Mouse (Mus musculus) mouse embryonic stem cell (cell line): ENCODE measurements around the gene Cep104.

Experiments
- in situ Hi-C, 2 experiments: fragments of 300-500 bp; cut with MboI; formaldehyde crosslinking; loops; 1 replicate in 1 of 2; 3 replicates in 1 of 2; pipeline ENCODE4 v1.14.3; 2019 to 2020; ENCODE audit warnings: low sequenced_read_pairs in 2 of 2, low pct_unique_long_range_greater_than_20kb in 1 of 2, mixed read lengths in 1 of 2; ENCODE audit not compliant: unreplicated experiment in 1 of 2

The Cep104 gene

DNA sequence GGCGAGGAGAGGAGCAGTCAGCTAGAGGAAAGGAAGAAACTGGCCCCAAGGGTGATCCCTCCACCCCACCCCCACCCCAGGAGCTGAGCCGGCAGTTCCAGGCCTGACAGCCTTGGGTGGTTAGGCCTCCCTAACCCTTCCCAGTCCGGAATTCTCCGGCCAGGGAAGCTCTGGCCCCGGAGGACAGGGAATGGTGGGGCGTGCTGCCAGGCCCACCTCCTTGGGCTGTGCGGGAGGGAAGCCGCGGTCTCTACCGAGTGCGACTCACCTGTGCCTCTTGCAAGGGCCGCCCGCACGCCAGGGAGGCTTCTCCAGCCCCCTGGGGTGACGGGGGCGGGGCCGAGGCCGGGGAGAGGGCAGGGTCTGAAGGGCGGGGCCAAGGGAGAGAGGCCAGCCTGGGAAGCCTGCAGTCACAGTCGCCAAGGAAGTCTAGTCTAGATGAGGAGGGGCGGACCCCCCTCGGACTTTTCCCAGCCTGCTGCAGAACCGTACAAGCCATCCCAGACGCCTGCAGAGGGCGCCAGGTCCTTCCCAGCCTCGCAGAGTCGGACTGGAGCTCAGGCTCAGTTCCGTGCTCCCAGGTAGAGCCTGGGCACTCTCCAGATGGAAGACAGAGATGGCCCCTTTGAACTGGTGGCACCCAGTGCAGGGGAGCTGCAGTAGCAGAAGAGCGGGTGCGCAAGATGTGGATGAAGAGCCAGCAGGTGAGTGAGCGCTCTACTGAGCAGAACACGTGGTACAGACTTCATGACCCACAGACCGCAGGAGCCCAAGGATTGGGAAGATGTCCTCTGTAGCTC is 50.8 kb downstream of the Cep104 start, which contains the start of gene Smim1:
Smim1 (minus strand) TSS at position 590 of the 800 bp plus-strand sequence.
- in situ Hi-C loops, result no loop called here

DNA sequence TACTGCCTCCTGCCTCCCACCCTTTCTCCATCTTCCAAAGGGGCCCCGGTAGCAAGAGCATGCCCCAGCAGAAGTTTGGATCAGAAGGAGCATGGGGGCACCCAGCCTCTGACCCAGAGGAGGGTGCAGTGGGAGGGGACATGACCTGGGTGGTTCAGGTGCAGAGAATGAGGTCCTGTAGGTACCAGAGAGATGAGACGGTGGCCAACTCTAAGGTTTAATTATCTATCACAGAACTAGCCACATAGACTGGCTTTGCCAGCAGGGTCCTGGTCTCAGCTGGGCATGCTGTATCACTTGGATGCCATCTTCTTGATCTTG is 51.4 kb downstream of the Cep104 start:
- in situ Hi-C loops, result no loop called here

DNA sequence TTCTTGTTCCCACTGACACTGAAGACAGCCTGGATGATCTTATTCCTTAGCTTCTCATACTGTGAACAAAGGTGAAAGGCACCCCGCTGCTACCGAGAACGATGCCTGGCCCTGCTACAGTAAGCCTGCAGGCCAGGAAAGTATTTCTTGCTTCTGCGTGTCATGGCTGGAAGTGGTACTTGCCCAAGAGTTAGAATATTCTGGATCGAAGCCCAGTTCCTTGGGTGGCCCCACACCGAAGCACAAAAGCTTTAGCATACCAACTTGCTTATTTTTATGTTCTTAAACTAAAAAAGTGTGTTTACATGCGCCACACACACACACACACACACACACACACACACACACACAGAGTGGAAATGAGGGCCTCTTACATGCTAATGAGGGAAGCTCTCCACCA is 53.1 kb downstream of the Cep104 start:
- in situ Hi-C loops, result no loop called here

DNA sequence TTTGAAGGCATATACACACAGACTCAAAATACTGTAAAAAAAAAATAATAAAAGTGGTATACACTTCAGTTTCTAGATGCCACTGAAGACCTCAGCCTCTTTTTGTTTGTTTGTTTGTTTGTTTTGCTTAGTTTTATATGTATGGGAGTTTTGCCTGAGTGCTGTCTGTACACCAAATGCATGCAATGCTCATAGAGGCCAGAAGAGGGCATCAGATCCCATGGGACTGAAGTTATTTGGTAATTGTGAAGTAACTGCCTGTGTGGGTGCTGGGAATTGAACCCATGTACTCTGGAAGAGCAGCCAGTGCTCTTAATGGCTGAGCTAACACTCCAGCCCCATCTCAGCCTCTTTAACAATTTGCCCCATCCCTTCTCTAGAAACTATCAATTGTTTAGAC is 53.7 kb downstream of the Cep104 start:
- in situ Hi-C loops, result no loop called here

DNA sequence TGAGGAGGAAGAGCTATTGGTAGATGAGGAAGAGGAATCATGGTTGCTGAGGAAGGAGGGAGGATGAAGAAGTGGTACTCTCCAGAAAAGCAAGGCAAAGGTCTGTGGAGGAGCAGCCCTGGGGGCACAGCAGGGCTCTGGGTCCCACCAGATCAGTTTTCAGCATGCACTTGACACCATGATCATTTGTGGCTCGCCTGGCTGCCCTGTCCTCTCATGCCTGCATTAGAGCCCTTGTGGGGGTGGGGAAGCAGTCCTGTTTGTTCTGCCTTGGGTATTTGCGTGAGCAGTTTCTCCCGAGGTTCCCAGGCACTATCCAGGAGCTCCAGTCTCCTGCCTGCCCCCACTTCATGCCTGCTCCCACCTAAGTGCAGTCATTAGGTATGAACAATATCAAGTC is 62.1 kb downstream of the Cep104 start:
- in situ Hi-C loops, result no loop called here

DNA sequence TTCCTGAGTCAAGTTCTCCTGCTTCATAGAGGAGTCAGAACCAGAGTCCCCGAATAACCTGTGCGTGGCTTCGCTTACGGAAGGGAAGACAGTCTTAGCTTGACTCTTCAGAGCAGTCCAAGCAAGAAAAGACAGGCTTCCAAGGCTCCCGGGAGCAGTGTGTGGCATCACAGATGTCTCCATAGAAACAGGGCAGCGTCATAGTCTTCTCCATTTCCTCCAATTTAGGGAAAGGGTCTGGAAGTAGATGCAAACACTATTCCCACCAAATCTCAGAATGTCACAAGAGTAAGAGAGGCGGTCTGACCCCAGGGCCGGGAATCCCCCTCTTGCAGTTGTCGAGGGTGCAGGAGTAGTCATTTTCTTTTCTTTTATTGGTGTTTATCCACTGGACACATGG is 67.6 kb downstream of the Cep104 start, which contains the start of gene Ccdc27:
Ccdc27 (minus strand) TSS at position 101 of the 400 bp plus-strand sequence.
- in situ Hi-C loops, result no loop called here

DNA sequence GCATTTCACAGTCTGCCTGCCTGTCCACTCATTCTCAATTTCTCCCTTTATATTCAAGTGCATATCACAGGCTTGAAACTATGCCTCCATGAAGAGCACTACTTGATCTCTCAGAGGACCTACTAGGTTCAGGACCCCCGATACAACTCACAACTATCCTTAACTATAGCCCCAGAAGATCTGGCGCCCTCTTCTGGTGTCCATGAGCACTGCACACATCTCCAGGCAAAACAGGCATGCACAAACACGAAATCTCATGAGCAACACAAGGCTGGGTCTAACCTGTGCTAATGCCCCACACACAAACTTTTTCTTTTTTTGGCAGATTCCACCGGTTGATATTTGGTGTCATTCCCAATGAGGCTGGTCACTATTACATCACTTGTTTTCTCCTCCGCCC is 70.8 kb downstream of the Cep104 start:
- in situ Hi-C loops, result no loop called here

DNA sequence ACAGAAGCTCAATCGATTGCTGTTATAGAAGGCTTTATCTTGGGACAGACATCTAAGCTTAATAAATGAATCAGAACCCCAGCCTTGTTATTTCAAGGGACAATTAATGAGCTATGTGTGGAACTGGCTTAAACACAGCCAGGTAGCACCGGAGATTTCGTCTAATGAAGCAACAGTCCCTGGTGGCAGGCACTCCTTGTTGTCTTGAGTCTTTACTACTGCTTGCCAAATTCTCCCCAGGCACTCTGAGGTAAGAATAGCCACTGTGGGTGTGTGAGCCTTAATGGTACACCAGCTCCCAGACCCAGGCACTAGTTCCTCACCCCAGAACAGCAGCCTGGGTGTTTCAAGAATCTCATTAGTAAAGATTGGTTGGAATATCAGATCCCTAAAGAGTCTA is 76.4 kb downstream of the Cep104 start:
- in situ Hi-C loops, result no loop called here

DNA sequence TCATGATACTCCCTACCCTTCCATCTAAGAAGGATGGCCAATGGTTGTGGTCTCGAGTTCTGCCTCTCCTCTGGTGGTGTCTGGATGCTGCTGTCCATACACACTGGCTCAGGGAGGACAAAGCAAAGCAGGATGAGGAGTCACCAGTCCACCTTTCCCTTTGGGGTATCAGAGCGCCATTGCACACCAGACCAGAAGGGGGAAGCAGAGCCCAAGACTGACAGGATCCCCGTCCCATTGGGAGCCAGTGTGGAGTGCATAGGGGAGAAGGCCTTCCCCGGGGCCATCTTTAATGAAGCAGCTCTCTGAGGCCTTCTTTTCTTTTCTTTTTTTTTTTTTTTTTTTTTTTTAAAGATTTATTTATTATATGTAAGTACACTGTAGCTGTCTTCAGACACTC is 78.1 kb downstream of the Cep104 start:
- in situ Hi-C loops, result no loop called here

DNA sequence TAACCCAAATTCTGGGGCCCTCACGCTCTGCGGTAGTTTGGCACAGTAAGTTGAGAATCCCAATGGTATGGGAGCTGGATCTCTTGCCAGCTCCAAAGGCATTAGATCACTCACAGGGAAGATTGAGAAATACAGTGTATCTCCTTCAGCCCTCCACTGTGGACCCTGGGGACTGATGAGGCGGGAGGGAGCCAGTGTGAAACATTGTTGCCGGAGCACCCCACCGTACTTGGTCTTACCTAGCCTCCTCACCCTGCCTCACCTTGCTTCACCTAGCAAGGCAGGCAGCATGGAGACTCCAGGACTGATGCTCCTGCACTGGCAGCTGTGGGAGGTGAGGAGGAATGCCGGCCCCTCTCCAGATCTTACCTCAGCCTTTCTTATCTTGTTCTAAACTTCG is 80.5 kb downstream of the Cep104 start:
- in situ Hi-C loops, result no loop called here

DNA sequence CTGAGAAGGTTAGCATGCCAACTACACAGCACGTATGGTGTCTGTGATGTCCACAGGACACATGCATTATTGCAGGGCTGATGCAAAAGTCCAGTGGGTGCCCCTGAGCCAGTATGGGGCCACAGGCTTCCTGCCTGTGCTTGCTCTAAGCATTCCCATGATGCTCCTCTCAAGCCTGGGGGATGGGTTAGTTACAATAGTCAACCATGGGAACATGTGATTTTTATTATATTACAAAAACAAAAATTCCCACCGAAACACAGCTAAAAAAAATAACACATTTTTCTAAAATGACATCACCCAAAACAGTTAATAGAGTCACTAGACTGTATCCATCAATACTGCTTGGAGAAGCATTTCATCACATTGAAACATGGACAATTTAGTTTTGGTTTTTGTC is 81.1 kb downstream of the Cep104 start:
- in situ Hi-C loops, result no loop called here

DNA sequence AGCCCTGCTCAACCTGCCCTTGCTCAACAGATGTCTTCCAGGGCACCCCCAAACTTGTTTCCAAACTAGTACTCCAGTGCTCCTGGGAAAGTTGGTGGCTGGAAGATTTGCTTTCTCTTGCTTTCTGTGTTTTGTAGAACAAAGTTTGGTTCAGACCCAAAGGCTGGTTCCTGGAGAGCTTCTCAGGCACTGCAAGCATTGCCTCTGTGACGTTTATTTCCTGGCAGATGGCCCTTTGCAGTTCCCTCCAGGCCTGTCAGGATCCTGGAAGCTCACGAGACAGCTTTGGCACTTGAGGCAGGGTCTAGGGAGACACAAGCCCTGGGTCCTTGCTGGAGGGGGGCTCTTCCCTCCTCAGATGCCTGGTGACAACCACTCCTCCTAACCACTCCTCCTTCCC is 81.7 kb downstream of the Cep104 start:
- in situ Hi-C loops, result no loop called here

DNA sequence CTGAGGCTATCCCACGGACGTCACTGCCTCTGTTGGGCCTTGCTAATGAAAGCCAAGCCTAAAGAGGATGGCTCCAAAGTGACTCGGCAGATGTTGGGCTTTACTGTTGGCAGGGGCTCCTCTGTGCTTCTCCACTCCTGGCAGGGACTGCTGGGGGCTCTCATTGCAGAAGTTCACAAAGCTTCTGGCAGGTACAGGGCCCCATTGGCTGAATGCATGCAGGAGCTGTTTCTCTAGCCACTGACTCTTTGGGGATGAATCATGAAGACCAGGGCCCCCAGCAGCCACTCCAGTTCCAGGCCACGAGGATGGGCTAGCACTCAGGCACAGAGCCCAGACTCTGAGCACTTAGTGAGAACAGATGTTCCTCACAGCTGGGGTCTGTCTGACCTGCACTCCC is 82.7 kb downstream of the Cep104 start:
- in situ Hi-C loops, result no loop called here
